In genomic region chr17:30419494-30419893, GRCm38 (mm10) we compare ENCODE assay signal across 20 mouse cellular contexts.
DNase-seq lines count a peak whose midpoint lies in the region; TF ChIP-seq lines count a peak whose summit lies in the region.
"Had no signal": no experiment of that assay in that cellular context is flagged by ENCODE, and none has a peak within 500 bp of the region (broad histone marks: within the 10 kb centered on the region; RNA-seq: fewer than 3 reads in every experiment).

No protein-coding gene starts in this region.

- H3K9ac ChIP-seq in MEL (ENCODE audit: control insufficient read depth, low read depth, low read length, poor library complexity, severe bottlenecking): no peak overlapping the region
- H3K9ac ChIP-seq: embryonic facial prominence, embryonic 13.5 days; forebrain, embryonic 12.5 days; forebrain, postnatal 0 days; heart, embryonic 12.5 days; hindbrain, embryonic 13.5 days had no signal

- DNase-seq in layer of hippocampus, adult 2 months (ENCODE audit: low spot score in 2 of 2): no peak
- no peak for DNase-seq in layer of hippocampus, adult 11-12 months (ENCODE audit: low spot score)
- DNase-seq in 416B (ENCODE audit: low read depth) (peak; percentile 22), MEL (ENCODE audit: low read depth, low spot score) (peak; percentile 47)
- peak; percentile 18 for DNase-seq in thymus, postnatal 14 days
- DNase-seq in testis, postnatal 10 days (ENCODE audit: low spot score): no peak
- DNase-seq in left cerebral cortex, adult 11 months (ENCODE audit: low spot score): no peak
- DNase-seq: adrenal gland, postnatal 14 days; B cell, adult 2 months; cerebellum, adult 11-12 months; cerebellum, adult 9-10 months; cerebellum, postnatal 36 days; forebrain, postnatal 0 days; gastrocnemius, postnatal 25 days had no signal

- TF ChIP-seq CTCF in layer of hippocampus, adult 2 months (conservative IDR thresholded peaks at IDR 0.05): no peak
- no peak for TF ChIP-seq CTCF in MEL (IDR thresholded peaks at IDR 0.05 in 2 of 3, conservative IDR thresholded peaks at IDR 0.05 in 1 of 3; ENCODE audit: control insufficient read depth in 1 of 3, insufficient read depth in 1 of 3, low read depth in 2 of 3, low read length in 3 of 3, poor library complexity in 1 of 3, severe bottlenecking in 1 of 3)

- H3K36me3 ChIP-seq in MEL (ENCODE audit: control insufficient read depth in 1 of 2, insufficient read depth in 2 of 2, low read length in 2 of 2): peaks cover 0 to 9% of the 10 kb centered on the region in 2 experiments; a peak in 2 of 4 replicates
- H3K36me3 ChIP-seq: embryonic facial prominence, embryonic 13.5 days; forebrain, embryonic 12.5 days; heart, embryonic 12.5 days; hindbrain, embryonic 13.5 days had no signal

- no peaks in the 10 kb centered on the region for H3K27me3 ChIP-seq in MEL (ENCODE audit: control insufficient read depth in 1 of 2, insufficient read depth in 2 of 2, low read length in 2 of 2)
- H3K27me3 ChIP-seq: embryonic facial prominence, embryonic 13.5 days; forebrain, embryonic 12.5 days; heart, embryonic 12.5 days; hindbrain, embryonic 13.5 days; Patski had no signal

- H3K4me3 ChIP-seq in layer of hippocampus, adult 2 months: no peak overlapping the region
- no peak overlapping the region for H3K4me3 ChIP-seq in MEL (ENCODE audit: control insufficient read depth in 1 of 2, insufficient read depth in 1 of 2, low read depth in 2 of 2, low read length in 2 of 2)
- H3K4me3 ChIP-seq: embryonic facial prominence, embryonic 13.5 days; forebrain, embryonic 12.5 days; heart, embryonic 12.5 days; hindbrain, embryonic 13.5 days had no signal

- peaks cover 7 to 9% of the 10 kb centered on the region in 2 experiments for H3K4me1 ChIP-seq in MEL (ENCODE audit: control insufficient read depth in 1 of 2, insufficient read depth in 2 of 2, low read length in 2 of 2)

- TF ChIP-seq POLR2A in MEL (IDR thresholded peaks at IDR 0.05; ENCODE audit: control insufficient read depth in 1 of 2, insufficient read depth in 1 of 2, low read depth in 1 of 2, low read length in 2 of 2, poor library complexity in 1 of 2): no peak

- no peaks in the 10 kb centered on the region for H3K9me3 ChIP-seq in MEL (replicated peaks; ENCODE audit: insufficient read depth, low read length)
- H3K9me3 ChIP-seq: embryonic facial prominence, embryonic 13.5 days; forebrain, embryonic 12.5 days; G1E; heart, embryonic 12.5 days; hindbrain, embryonic 13.5 days had no signal

- TF ChIP-seq EP300 in MEL (IDR thresholded peaks at IDR 0.05; ENCODE audit: low read depth in 1 of 2, low read length in 2 of 2): peak; percentile 66 to 71

- TF ChIP-seq RAD21 in MEL (IDR thresholded peaks at IDR 0.05; ENCODE audit: low read depth, low read length): no peak

- H3K27ac ChIP-seq in layer of hippocampus, adult 2 months: 0 out of 2 replicates have a peak overlapping the region, but pooled peaks have one; percentile 1
- H3K27ac ChIP-seq in MEL (ENCODE audit: control insufficient read depth, low read depth, low read length): no peak overlapping the region
- H3K27ac ChIP-seq: embryonic facial prominence, embryonic 13.5 days; forebrain, embryonic 12.5 days; hindbrain, embryonic 13.5 days had no signal

- H3K79me2 ChIP-seq in MEL (ENCODE audit: control insufficient read depth, insufficient read depth, low read length, poor library complexity): no peaks in the 10 kb centered on the region

TF ChIP-seq in MEL, 35 proteins besides CTCF, POLR2A, EP300 and RAD21:
- TF ChIP-seq MAZ (IDR thresholded peaks at IDR 0.05; ENCODE audit: low read depth, low read length) (no peak), CHD2 (IDR thresholded peaks at IDR 0.05; ENCODE audit: low read length) (no peak), POLR2AphosphoS2 (IDR thresholded peaks at IDR 0.05; ENCODE audit: low read length) (no peak), KAT2A (conservative IDR thresholded peaks at IDR 0.05; ENCODE audit: low read depth, low read length) (no peak), HCFC1 (IDR thresholded peaks at IDR 0.05; ENCODE audit: low read depth, low read length) (no peak), ETS1 (IDR thresholded peaks at IDR 0.05; ENCODE audit: low read depth, low read length) (peak; percentile 77), TCF12 (IDR thresholded peaks at IDR 0.05; ENCODE audit: low read depth, low read length) (peak; percentile 67), GABPA (IDR thresholded peaks at IDR 0.05; ENCODE audit: low read depth, low read length) (no peak), E2F4 (IDR thresholded peaks at IDR 0.05; ENCODE audit: borderline replicate concordance, low read depth, low read length) (no peak), MYB (IDR thresholded peaks at IDR 0.05; ENCODE audit: low read depth, low read length) (no peak), RCOR1 (IDR thresholded peaks at IDR 0.05; ENCODE audit: low read depth, low read length) (peak; percentile 94), ZKSCAN1 (IDR thresholded peaks at IDR 0.05; ENCODE audit: low read depth, low read length) (no peak), CHD1 (IDR thresholded peaks at IDR 0.05; ENCODE audit: low read depth, low read length) (no peak), ZMIZ1 (IDR thresholded peaks at IDR 0.05; ENCODE audit: low read depth, low read length) (no peak), TAL1 (IDR thresholded peaks at IDR 0.05; ENCODE audit: low read length) (no peak), SIN3A (IDR thresholded peaks at IDR 0.05; ENCODE audit: low read length) (peak; percentile 34; the same call in 1 of the 2 replicates), ZC3H11A (IDR thresholded peaks at IDR 0.05; ENCODE audit: low read depth, low read length) (no peak), ZNF384 (IDR thresholded peaks at IDR 0.05; ENCODE audit: low read depth, low read length) (0 out of 2 replicates have a peak, but pooled peaks have one; percentile 31), USF1 (IDR thresholded peaks at IDR 0.05; ENCODE audit: low read depth, low read length) (no peak), MEF2A (IDR thresholded peaks at IDR 0.05; ENCODE audit: extremely low read depth, insufficient replicate concordance, low read depth, low read length, poor library complexity, severe bottlenecking) (no peak), MYC (IDR thresholded peaks at IDR 0.05; ENCODE audit: low read depth, low read length) (no peak), USF2 (IDR thresholded peaks at IDR 0.05; ENCODE audit: borderline replicate concordance in 1 of 2, insufficient read depth in 1 of 2, low read depth in 1 of 2, low read length in 2 of 2) (no peak), NRF1 (IDR thresholded peaks at IDR 0.05; ENCODE audit: insufficient read depth, low read depth, low read length, poor library complexity, severe bottlenecking) (no peak), BHLHE40 (IDR thresholded peaks at IDR 0.05; ENCODE audit: borderline replicate concordance, low read depth, low read length) (peak; percentile 84), JUND (IDR thresholded peaks at IDR 0.05; ENCODE audit: low read depth, low read length) (no peak), POLR2AphosphoS5 (IDR thresholded peaks at IDR 0.05; ENCODE audit: borderline replicate concordance, low read depth, low read length) (no peak), UBTF (IDR thresholded peaks at IDR 0.05; ENCODE audit: borderline replicate concordance, insufficient read depth, low read depth, low read length) (no peak), NELFE (IDR thresholded peaks at IDR 0.05; ENCODE audit: low read depth, low read length) (no peak), SMC3 (IDR thresholded peaks at IDR 0.05; ENCODE audit: low read depth, low read length) (no peak), GATA1 (IDR thresholded peaks at IDR 0.05; ENCODE audit: low read depth, low read length) (peak; percentile 71), MAX (IDR thresholded peaks at IDR 0.05; ENCODE audit: low read length) (no peak), TBP (IDR thresholded peaks at IDR 0.05; ENCODE audit: low read depth, low read length) (no peak), MXI1 (IDR thresholded peaks at IDR 0.05; ENCODE audit: low read depth, low read length) (no peak)

Comparison
In these comparisons a context has a peak if more than half of its experiments do, and no peak if none do; other contexts are left out.
1. DNase-seq: peak in 416B (single experiment), MEL (single experiment) and thymus, postnatal 14 days (single experiment); none in layer of hippocampus, adult 2 months (0 of 2), layer of hippocampus, adult 11-12 months (single experiment), testis, postnatal 10 days (single experiment) and left cerebral cortex, adult 11 months (single experiment).